Mouse (Mus musculus) regulatory T cell (primary cell): Measurements from ENCODE around the gene Zdhhc14.

ENCODE experiments used
- in situ Hi-C: fragments of 300-600 bp; cut with MboI, MseI; formaldehyde crosslinking; loops from one replicate; pipeline ENCODE4 v1.15.1; 2025; ENCODE audit warnings: high pct_unique_total_duplicates

Zdhhc14 gene

GRCm38 (mm10) chr17:5768810-5769520 lies 276.6 kb downstream of the Zdhhc14 start:
- in situ Hi-C loops = no loop called here

GRCm38 (mm10) chr17:5769776-5770175 lies 277.4 kb downstream of the Zdhhc14 start:
- in situ Hi-C loops = no loop called here

DNA sequence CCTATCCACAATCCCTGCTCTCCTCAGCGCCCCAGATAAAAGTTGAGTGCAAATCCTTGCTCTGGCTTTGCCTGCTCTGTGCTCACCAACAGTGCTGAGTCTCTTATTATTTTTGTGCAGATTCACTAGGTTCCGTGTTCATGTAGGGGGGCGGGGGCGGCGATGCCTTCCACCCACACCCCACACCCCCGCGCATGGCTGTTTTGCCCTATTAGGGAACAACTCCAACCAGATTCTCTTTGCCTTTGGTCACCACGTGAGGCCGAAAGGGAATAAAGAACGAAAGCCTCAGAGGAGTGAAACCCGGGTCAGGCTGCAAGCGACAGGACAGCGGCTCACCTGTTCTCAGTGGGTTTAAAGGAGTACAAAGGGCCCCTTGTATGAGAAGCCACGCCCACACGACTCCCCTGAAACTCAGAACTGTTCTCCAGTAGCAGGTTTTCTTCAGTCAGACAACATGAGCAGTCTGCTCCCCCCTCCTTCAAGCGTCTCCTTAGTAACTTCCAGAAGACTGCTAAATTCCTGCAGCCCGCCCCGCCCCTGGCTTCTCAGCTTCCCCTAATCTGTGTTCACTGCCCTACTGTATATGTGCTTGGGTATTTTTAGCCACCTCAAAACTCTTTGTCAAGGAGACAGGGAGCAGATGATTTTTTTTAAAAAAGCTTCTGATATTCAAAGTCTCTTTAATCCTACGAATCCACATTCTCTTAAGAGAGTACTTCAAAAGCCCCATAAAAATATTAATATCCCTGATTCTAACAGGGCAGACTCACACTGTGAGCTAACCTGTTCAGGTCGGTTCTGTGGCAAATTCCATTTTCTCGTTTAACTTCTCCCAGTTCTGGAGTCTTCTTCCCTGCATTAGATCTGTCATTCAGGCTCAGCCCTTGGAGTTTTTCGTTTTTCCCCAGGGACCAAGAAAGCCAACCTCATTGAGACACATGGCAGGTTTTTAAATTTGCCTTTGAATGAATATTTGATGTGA lies 278.2 kb downstream of the Zdhhc14 start:
- in situ Hi-C loops = no loop called here

DNA sequence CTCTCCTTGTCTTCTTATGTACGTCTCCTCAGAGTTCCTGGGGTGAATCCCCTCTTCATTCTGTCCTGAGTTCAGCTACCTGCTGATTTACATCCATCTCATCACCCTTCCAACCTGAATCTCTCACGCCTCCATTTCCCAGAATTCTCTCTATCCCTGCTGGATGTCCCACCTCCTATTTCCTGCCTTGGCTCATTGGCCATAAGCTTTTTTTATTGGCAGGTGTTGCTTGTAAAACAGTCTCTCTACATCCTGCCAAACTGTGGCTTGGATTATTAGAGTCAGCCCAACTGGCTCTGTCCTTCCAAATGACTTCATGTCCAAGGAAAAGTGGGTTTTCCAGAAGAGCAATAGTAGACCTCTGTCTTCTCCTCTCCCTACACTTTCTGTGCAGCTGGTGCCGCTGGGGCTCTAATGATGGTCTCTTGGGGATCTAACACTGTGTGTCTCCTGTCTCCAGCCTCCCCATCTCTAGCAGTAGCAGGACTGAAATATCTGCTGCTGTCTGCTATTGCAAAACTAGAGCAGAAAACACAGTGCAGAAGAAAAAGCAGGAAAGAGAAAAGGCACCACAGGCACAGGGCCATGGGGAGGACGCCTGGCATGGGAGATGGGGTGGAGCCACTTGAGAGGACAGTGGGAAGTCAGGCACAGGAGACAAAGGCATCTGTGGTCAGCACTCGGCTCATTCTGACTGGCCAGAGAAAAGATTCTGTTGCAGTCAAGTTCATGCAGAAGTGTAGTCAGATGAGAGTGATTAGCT lies 288.0 kb downstream of the Zdhhc14 start:
- in situ Hi-C loops = no loop called here

- in situ Hi-C loops = no loop called here
Measured at GRCm38 (mm10) chr17:5785238-5785637, 292.9 kb downstream of the Zdhhc14 start.

GRCm38 (mm10) chr17:5792164-5792791 lies 299.9 kb downstream of the Zdhhc14 start:
- in situ Hi-C loops = loop anchor here (10.0 kb wide), 1 partner anchor 53 kb away; the partner anchor contains the start of gene Snx9

DNA sequence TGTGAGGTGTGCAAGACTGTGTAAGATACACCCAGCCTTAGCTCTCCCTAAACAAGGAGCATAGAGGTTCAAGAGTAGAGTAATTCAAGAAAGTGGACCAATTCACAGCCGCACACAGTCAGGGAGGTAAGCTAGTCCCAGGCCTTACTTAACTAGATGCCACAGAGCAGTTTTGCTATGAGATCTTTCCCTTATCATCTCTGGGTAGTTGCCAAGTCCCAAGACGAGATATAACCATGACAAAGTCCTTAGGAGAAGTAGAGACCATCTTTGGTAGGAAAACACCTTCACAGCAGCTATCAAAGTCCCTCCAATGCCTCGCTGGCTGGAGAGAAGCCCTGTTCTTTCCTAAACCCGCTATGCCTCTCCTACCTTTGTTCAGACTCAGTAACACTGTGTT lies 301.2 kb downstream of the Zdhhc14 start:
- in situ Hi-C loops = loop anchor here (10.0 kb wide), 1 partner anchor 51 kb away; the partner anchor contains the start of gene Snx9

DNA sequence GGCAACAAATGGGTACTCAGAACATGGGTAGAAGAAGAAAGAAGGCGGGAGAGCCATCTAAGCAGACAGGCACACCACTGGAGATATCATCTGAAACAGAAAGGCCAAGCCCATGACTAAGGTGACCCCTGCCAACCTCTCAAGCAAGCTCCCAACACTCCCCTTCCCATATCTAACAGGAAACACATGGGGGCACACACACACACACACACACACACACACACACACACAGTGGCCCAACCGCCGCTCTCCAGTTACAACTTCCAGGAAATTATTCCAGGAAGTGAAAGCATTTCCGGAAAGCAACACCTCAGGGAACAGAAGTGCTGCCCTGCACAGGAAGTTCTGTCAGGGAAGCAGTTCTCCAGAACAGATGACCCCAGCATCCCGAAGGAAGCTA lies 301.9 kb downstream of the Zdhhc14 start:
- in situ Hi-C loops = loop anchor here (10.0 kb wide), 1 partner anchor 51 kb away; the partner anchor contains the start of gene Snx9

GRCm38 (mm10) chr17:5795369-5795768 lies 303.0 kb downstream of the Zdhhc14 start:
- in situ Hi-C loops = loop anchor here (5.0 to 10.0 kb wide), 3 partner anchors 38 to 92 kb away; partner anchors contain the start of gene Snx9

- in situ Hi-C loops = loop anchor here (5.0 to 10.0 kb wide), 3 partner anchors 39 to 91 kb away; partner anchors contain the start of gene Snx9
Measured at GRCm38 (mm10) chr17:5795878-5796277, 303.5 kb downstream of the Zdhhc14 start.

DNA sequence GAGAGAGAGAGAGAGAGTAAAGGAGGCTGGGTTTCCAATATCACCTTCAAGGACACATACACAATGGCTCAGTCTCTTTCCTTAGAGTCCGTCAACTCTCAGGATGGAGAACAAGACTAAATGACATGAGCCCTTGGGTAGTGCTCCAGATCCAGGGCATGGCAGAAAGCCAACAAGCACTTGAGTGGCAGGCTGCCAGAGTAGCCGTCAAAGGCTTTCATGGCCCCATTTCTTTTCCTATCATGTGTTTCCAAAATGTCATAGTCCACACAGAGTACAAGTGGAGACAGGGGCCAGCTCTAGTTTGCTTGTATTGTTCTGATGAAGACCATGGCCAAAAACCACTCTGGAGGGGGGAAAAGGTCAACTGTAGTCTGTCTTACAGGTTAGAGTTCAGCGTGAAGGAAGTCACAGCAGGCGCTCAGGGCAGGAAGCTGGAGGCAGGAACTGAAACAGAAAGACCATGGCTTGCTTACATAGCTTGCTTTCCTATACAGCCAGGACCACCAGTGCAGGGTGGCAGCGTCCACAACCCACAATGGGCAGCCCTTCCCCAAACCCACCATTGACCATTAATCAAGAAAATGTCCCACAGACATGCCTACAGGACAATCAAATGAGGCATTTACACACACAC lies 304.9 kb downstream of the Zdhhc14 start:
- in situ Hi-C loops = loop anchor here (5.0 to 10.0 kb wide), 3 partner anchors 40 to 90 kb away; partner anchors contain the start of gene Snx9

- in situ Hi-C loops = loop anchor here (5.0 to 10.0 kb wide), 3 partner anchors 41 to 89 kb away; partner anchors contain the start of gene Snx9
Measured at GRCm38 (mm10) chr17:5798221-5798801, 306.0 kb downstream of the Zdhhc14 start.

GRCm38 (mm10) chr17:5798900-5799299 lies 306.5 kb downstream of the Zdhhc14 start:
- in situ Hi-C loops = loop anchor here (5.0 to 10.0 kb wide), 3 partner anchors 42 to 88 kb away; partner anchors contain the start of gene Snx9

DNA sequence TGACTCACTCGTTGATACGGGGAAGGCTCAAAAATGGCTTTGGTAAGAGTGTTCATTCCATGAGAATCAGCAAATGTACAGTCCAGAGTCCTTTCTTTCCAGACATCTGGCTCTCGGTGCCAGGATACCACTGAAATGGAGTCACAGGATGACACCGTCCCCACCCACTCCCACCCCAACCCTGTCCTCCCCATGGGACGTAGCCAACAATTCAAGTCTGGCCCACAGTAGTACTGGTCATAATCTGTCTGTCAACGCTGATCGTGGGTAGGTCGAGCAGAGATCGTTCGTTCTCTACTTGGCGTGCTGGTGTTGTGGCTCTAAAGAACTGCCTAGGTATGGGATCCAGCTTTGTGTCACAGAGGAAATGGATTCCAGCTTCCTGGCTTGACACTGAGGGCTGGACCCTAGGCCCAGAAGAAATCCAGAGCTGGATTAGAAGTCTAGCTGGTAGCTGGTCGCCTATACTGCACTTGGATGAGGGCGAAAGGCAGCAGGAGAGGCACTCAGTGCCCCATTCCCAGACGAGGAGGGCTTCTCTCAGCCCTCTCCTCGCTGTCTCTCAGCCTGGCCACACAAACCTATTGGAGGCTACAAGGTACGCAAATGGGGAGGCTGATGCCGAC lies 307.2 kb downstream of the Zdhhc14 start:
- in situ Hi-C loops = loop anchor here (5.0 to 10.0 kb wide), 4 partner anchors 42 to 213 kb away; partner anchors contain the start of gene Snx9

DNA sequence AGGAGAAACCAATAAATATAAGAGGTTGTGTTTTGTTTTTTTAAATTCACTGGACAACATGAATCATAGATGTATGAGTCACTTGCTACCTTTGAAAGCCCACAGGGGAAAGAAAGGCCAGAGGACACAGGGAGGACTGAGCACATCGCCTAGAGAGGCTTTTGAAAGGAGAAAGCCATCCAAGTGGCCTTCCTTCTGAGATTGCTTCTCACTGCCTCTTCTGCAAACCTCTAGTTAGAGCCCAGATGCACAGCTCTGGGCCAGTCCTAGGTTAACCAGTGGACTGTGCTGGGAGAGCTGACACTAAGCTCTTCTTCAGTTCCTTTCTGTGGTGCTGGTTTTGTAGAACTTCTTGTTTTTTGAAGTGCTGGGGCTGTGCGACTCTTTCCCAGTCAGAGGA lies 307.9 kb downstream of the Zdhhc14 start:
- in situ Hi-C loops = loop anchor here (5.0 kb wide), 1 partner anchor 212 kb away; no protein-coding TSS in a partner anchor

- in situ Hi-C loops = loop anchor here (5.0 kb wide), 1 partner anchor 211 kb away; no protein-coding TSS in a partner anchor
Measured at GRCm38 (mm10) chr17:5800824-5801560, 308.6 kb downstream of the Zdhhc14 start.

- in situ Hi-C loops = loop anchor here (5.0 kb wide), 1 partner anchor 210 kb away; no protein-coding TSS in a partner anchor
Measured at GRCm38 (mm10) chr17:5801761-5802655, 309.7 kb downstream of the Zdhhc14 start.
